Mouse (Mus musculus) hindbrain, embryonic 16.5 days (tissue): Measurements from ENCODE around the gene Smim22. TPM values are rescaled to one million over a fixed set of nuclear protein-coding genes. Genes with fewer than 3 reads are reported as not detected.

Experiments used
- ATAC-seq: fragments of 200-750 bp; cut with Nextera tagmentation; 2 replicates; pipeline ENCODE4 v1.8.0; 2017; ENCODE audit warnings: moderate TSS enrichment, moderate library complexity
- H3K27ac ChIP-seq: fragments of 300-500 bp; sonication (generic); 2 replicates; pipeline ENCODE4 v1.5.1; 2014; ENCODE audit warnings: low read depth, mild to moderate bottlenecking, control low read depth, low read length, moderate library complexity
- H3K27me3 ChIP-seq: fragments of 300-500 bp; sonication (generic); replicated peaks from 2 replicates; pipeline ENCODE4 v1.6.1; 2014; ENCODE audit warnings: low read length; ENCODE audit not compliant: control insufficient read depth, insufficient read depth
- H3K36me3 ChIP-seq: fragments of 300-500 bp; sonication (generic); 2 replicates; pipeline ENCODE4 v1.6.1; 2014; ENCODE audit warnings: mild to moderate bottlenecking, low read length, moderate library complexity, mixed read lengths; ENCODE audit not compliant: control insufficient read depth, insufficient read depth
- H3K4me1 ChIP-seq: fragments of 300-500 bp; sonication (generic); 2 replicates; pipeline ENCODE4 v1.6.1; 2014; ENCODE audit warnings: low read depth, low read length; ENCODE audit not compliant: control insufficient read depth, insufficient read depth
- H3K4me2 ChIP-seq: fragments of 300-500 bp; sonication (generic); 2 replicates; pipeline ENCODE4 v1.6.1; 2014; ENCODE audit warnings: mild to moderate bottlenecking, low read length, control low read depth, moderate library complexity
- H3K4me3 ChIP-seq: fragments of 300-500 bp; sonication (generic); 2 replicates; pipeline ENCODE4 v1.5.1; 2014; ENCODE audit warnings: mild to moderate bottlenecking, low read length, control low read depth, moderate library complexity
- H3K9ac ChIP-seq: fragments of 300-500 bp; sonication (generic); 2 replicates; pipeline ENCODE4 v1.6.1; 2014; ENCODE audit warnings: low read depth, mild to moderate bottlenecking, control low read depth, low read length, moderate library complexity
- H3K9me3 ChIP-seq: fragments of 300-500 bp; sonication (generic); 2 replicates; pipeline ENCODE4 v1.6.1; 2014; ENCODE audit warnings: mild to moderate bottlenecking, low read length, moderate library complexity; ENCODE audit not compliant: control insufficient read depth
- WGBS: fragments of 180-500 bp; shearing (Covaris S2); extraction: QIAGEN DNeasy Blood & Tissue Kit; methylation state at CpG from one replicate; pipeline ENCODE4 v1.1.7; 2014; 5-methylcytosine and 5-hydroxymethylcytosine counted together
- polyA plus RNA-seq: library from polyadenylated mRNA; unstranded; fragments of >200 nt; fragmentation: Nextera tagmentation; extraction: Ambion mirVana; gene quantifications from 2 replicates; pipeline ENCODE4 v1.2.1, GENCODE M21; 2015

Smim22 gene
- polyA plus RNA-seq, 1 experiment from 2014 or later, result 4.2 TPM

DNA sequence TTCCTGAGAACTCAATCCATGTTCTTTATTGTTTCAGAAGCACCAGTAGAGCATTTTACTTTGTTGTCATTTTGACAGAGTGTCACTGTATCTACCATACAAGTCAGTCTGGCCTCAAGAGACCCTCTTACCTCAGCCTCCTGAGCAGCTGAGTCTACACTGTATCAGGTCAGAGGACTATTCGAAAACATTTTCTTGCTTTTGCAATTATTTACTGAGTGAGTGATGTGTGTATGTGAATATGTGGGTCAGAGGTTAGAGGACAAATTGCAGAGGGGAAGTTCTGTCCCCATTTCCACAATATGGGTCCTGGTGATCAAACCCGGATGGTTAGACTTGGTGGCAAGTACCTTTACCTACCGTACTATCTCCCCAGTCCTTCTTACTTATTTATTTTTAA lies 16.9 kb downstream of the Smim22 start:
- ATAC-seq, result no peak
- no peak overlapping the region for H3K9ac ChIP-seq
- 97% methylated on average over 3 of the region's 3 CpGs for WGBS
- H3K4me1 ChIP-seq, result no peaks in the 10 kb centered on the region
- no peaks in the 10 kb centered on the region for H3K9me3 ChIP-seq
- no peak overlapping the region for H3K27ac ChIP-seq
- no peaks in the 10 kb centered on the region for H3K27me3 ChIP-seq
- peaks cover 78% of the 10 kb centered on the region for H3K36me3 ChIP-seq
- no peak overlapping the region for H3K4me2 ChIP-seq
- H3K4me3 ChIP-seq, result no peak overlapping the region

DNA sequence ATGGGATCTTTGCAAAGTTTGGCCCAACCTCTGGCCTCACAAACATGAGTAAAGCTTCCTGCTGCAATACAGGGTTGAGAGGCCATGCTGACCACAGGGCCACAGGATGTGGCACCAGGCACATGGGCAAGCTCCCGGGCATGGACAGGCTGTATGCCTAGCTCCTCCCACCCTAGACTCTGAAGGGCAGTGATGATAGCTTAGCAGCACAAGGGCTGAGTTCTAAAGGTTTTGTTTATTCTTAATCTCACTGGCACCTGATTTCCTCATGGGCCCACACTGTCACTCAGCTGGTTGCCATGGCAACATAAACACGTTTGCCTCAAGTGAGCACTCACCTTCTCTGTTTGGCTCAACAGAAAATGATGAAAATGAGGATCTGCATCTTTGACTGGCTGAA lies 22.8 kb downstream of the Smim22 start:
- ATAC-seq, result no peak
- H3K4me1 ChIP-seq, result no peaks in the 10 kb centered on the region
- no peaks in the 10 kb centered on the region for H3K27me3 ChIP-seq
- no peaks in the 10 kb centered on the region for H3K9me3 ChIP-seq
- H3K4me3 ChIP-seq, result no peak overlapping the region
- H3K4me2 ChIP-seq, result no peak overlapping the region
- no peak overlapping the region for H3K9ac ChIP-seq
- no peak overlapping the region for H3K27ac ChIP-seq
- peaks cover 75% of the 10 kb centered on the region for H3K36me3 ChIP-seq
- 66% methylated on average over 2 of the region's 2 CpGs for WGBS

DNA sequence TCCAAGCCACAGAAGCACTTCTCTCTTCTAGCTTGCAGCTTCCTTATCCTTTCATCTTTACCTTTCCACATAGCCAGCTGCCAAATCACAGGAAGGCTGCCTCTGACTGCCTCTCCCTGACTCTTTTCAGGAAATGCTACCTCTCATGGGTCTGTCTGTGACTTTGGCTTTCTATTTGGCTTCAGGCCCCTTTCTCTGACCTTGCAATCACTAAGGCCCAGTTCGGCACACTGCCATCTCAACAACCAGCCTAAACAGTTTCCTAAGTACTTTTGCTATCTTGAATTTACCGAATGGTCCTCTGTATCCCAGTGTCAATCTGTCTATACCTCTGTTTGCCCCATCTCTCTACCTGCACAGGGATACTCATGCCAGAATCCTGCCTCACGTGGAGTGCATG lies 28.5 kb downstream of the Smim22 start:
- no peak for ATAC-seq
- H3K27ac ChIP-seq, result no peak overlapping the region
- 91% methylated on average over 3 of the region's 3 CpGs for WGBS
- H3K4me1 ChIP-seq, result no peaks in the 10 kb centered on the region
- H3K4me3 ChIP-seq, result no peak overlapping the region
- H3K9me3 ChIP-seq, result no peaks in the 10 kb centered on the region
- H3K9ac ChIP-seq, result no peak overlapping the region
- H3K36me3 ChIP-seq, result peaks cover 60% of the 10 kb centered on the region
- H3K4me2 ChIP-seq, result no peak overlapping the region
- H3K27me3 ChIP-seq, result no peaks in the 10 kb centered on the region

DNA sequence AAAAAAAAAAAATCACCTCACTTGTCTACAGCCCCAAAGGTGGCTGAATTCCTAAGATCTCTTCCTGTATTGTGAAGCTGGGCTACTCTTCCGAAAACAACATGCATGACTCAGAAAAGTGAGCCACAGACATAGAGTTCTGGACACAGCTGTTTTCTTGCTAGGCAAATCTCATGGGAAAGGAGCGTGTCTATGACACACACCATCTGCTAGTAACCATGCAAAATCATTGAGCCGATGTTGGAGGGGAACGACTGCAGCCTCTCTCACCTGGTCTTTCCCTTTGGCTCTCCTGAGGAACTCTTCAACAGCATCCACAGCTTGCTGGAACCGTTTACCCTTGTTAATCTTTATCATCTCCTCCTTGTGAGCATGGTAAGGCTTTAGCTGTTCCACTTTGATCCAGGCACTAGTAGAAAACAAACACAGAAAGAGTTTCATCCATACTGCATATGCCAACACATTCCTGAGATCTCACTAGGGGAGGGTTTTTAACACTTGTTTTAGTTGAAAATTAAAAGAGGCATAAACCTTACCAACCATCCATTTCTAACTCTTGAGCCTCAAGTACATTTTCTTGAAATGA lies 29.7 kb downstream of the Smim22 start:
- WGBS, result 74% methylated on average over 5 of the region's 5 CpGs
- no peak for ATAC-seq
- H3K4me1 ChIP-seq, result no peaks in the 10 kb centered on the region
- H3K9me3 ChIP-seq, result no peaks in the 10 kb centered on the region
- H3K4me3 ChIP-seq, result no peak overlapping the region
- no peaks in the 10 kb centered on the region for H3K27me3 ChIP-seq
- no peak overlapping the region for H3K9ac ChIP-seq
- H3K4me2 ChIP-seq, result no peak overlapping the region
- peaks cover 55% of the 10 kb centered on the region for H3K36me3 ChIP-seq
- H3K27ac ChIP-seq, result no peak overlapping the region

DNA sequence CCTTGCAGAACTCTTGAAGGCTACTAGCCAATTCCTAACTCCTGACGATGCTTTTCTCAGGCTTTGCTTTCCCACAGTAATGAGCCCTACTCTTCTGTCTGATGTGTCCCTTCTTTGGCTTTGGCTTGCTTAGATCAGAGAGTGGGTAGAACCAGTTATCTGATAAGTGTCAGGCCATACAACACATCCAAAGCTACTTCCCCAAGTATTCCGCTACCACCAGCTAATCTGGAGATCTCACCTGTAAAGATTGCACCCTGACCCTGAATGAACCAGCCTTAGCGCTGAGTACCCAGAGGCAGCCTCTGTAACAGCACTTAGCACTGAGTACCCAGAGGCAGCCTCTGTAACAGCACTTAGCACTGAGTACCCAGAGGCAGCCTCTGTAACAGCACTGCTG lies 38.2 kb downstream of the Smim22 start:
- Histone ChIP-seq H3K36me3 (peaks cover 19% of the 10 kb centered on the region), H3K9me3 (no peaks in the 10 kb centered on the region), H3K4me1 (peaks cover 16% of the 10 kb centered on the region), H3K4me3 (no peak overlapping the region), H3K4me2 (no peak overlapping the region), H3K9ac (no peak overlapping the region), H3K27me3 (no peaks in the 10 kb centered on the region), H3K27ac (no peak overlapping the region)
- ATAC-seq, result no peak
- 96% methylated on average over 3 of the region's 3 CpGs for WGBS

DNA sequence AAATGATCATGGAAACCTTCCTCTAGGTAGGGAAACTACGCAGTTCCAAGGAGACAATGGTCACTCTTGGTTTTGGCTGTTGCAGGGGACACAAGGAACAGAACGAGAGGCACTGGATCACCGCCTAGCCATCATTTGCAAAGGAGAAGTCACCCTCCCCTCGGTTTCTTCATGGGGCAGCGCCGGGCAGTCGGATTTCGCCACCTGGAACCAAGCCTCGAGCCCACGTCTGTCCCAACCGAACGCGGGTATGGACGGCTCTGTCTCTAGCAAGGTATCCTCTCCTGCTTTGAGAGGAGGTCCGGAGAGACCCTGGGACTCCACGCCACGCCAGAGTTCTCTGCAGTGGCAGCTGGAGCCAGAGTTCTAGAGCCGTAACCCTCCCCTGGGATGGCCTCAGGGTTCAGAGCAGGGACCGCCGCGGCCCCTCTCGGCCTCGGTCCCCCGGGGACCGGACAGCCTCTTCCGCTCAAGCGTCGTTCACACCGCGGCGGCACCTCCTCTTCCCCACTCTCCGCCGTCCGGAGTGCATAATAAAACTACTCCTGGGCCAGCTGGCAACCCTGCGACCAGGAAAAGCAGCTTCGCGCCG lies 42.2 kb downstream of the Smim22 start:
- peak overlapping the region; percentile 81 for H3K9ac ChIP-seq
- no peaks in the 10 kb centered on the region for H3K27me3 ChIP-seq
- H3K9me3 ChIP-seq, result no peaks in the 10 kb centered on the region
- H3K27ac ChIP-seq, result peak overlapping the region; percentile 90
- H3K4me1 ChIP-seq, result peaks cover 26% of the 10 kb centered on the region
- peak overlapping the region; percentile 89 for H3K4me2 ChIP-seq
- under 1% methylated on average over 38 of the region's 38 CpGs for WGBS
- H3K4me3 ChIP-seq, result peak overlapping the region; percentile 94
- ATAC-seq, result peak; percentile 65
- H3K36me3 ChIP-seq, result peaks cover 13% of the 10 kb centered on the region

DNA sequence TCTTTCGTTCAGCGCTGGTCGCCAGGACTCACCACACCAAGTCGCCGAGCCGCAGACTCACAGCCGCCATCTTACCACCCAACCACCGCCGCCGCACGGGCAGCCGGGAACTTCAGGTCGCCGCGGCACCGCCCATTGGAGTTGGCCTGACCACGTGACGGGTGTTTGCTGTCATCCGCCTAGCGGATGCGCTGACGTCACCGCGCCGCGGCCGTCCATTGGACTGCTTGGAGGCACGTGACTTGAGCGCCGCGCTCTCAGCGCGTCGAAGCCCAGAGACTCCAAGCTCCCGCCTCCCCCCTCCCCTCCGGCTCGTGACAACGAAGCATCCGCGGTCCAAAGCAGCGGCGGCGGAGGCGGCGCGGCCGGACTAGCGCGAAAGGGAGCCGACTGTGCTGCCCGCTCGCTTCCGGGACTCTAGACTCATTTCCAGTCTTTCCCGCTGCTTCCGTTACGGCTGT lies 42.7 kb downstream of the Smim22 start, which contains the start of the genes Glyr1 and Ubn1:
Glyr1 (minus strand) TSS at position 90 of the 461 bp plus-strand sequence.
Ubn1 (plus strand) TSS at position 284 of the 461 bp plus-strand sequence.
- Histone ChIP-seq H3K27ac (peak within 1 kb of the TSS; percentile 91), H3K9me3 (no peaks in the 10 kb centered on the region), H3K4me1 (peaks cover 26% of the 10 kb centered on the region), H3K27me3 (no peaks in the 10 kb centered on the region), H3K9ac (peak within 1 kb of the TSS; percentile 81), H3K4me2 (peak within 1 kb of the TSS; percentile 89), H3K4me3 (peak within 1 kb of the TSS; percentile 94), H3K36me3 (peaks cover 11% of the 10 kb centered on the region)
- ATAC-seq, result peak; percentile 100
- 0% methylated on average over 51 of the region's 56 CpGs for WGBS

DNA sequence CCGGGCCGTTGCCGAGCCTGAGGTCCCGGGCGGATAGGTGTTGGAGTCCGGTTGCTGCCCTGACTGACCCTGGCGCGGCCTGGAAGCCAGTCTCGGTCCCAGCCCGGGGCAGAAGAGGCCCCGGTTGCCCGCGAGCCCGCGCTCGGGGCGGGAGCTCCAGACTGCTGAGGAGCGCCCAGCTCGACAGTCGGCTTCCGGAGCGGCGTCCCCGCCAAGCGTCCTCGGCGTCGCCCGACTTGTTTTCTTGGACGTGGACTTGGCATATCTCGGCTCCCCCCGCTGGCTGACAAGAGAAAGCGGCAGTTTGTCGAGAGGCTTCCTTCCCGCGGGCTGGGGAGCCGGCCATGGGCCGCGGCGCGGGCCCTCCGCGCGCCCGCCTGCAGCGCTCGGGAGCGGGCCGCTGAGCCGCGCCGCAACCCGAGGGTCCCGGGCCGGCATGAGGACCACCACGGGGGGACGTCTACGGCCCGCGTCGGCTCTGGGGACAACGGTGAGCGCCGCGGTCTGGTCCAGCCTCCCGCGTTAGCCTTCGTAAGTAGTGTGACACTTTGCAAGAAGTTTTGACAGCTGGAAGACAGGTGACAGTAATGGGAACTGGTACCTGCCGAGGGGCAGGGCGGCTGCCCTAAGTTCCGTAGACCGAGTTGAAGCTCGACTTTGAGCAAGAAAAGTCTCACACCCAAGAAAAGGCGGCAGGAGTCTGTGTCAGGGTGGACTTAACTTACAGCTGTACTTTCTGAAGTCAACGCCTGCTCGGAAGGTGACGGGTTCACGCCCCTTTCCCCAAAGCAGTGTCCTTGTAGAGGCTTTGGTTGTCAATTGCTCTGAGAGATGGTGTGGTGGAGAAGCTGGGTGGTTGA lies 43.4 kb downstream of the Smim22 start:
- H3K9ac ChIP-seq, result peak overlapping the region; percentile 74
- H3K27ac ChIP-seq, result peak overlapping the region; percentile 91
- under 1% methylated on average over 78 of the region's 78 CpGs for WGBS
- peaks cover 26% of the 10 kb centered on the region for H3K4me1 ChIP-seq
- H3K4me3 ChIP-seq, result peak overlapping the region; percentile 94
- H3K9me3 ChIP-seq, result no peaks in the 10 kb centered on the region
- H3K27me3 ChIP-seq, result no peaks in the 10 kb centered on the region
- ATAC-seq, result peak; percentile 83
- H3K4me2 ChIP-seq, result peak overlapping the region; percentile 62
- peaks cover 11% of the 10 kb centered on the region for H3K36me3 ChIP-seq
